Mouse (Mus musculus): Measurements from ENCODE around the gene Hyal2. TPM values are rescaled to one million over a fixed set of nuclear protein-coding genes. Genes with fewer than 3 reads are reported as not detected.
A peak's percentile ranks its signal among the peaks of the same experiment; 100 is the strongest.

Gene Hyal2
- polyA plus RNA-seq, 1 experiment from 2014 or later: 57.6 TPM

DNA sequence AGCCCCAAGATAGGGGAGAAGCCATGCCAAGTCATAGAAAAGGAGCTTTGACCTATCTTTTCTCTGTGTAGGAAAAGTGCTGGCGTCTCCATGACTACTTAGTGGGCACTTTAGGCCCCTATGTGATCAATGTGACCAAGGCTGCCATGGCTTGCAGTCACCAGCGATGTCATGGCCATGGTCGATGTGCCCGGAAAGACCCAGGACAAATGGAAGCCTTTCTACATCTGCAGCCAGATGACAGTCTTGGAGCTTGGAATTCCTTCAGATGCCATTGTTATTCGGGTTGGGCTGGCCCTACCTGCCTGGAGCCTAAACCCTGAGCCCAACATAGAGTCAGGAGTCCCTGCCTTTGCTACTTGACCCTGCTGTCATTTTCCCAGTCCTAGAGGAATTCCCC lies 18.8 kb downstream of the Hyal2 start:
- Histone ChIP-seq H3K9ac (peak overlapping the region; percentile 76), H3K27ac (peak overlapping the region; percentile 99), H3K36me3 (peaks cover 59% of the 10 kb centered on the region), H3K4me2 (peak overlapping the region; percentile 73), H3K4me3 (peak overlapping the region; percentile 82), H3K4me1 (peaks cover 84% of the 10 kb centered on the region), H3K9me3 (replicated peaks) (no peaks in the 10 kb centered on the region), H3K27me3 (replicated peaks) (no peaks in the 10 kb centered on the region)
- ATAC-seq: no peak
- 80% methylated on average over 5 of the region's 5 CpGs for WGBS (ENCODE audit: insufficient replicate concordance)

DNA sequence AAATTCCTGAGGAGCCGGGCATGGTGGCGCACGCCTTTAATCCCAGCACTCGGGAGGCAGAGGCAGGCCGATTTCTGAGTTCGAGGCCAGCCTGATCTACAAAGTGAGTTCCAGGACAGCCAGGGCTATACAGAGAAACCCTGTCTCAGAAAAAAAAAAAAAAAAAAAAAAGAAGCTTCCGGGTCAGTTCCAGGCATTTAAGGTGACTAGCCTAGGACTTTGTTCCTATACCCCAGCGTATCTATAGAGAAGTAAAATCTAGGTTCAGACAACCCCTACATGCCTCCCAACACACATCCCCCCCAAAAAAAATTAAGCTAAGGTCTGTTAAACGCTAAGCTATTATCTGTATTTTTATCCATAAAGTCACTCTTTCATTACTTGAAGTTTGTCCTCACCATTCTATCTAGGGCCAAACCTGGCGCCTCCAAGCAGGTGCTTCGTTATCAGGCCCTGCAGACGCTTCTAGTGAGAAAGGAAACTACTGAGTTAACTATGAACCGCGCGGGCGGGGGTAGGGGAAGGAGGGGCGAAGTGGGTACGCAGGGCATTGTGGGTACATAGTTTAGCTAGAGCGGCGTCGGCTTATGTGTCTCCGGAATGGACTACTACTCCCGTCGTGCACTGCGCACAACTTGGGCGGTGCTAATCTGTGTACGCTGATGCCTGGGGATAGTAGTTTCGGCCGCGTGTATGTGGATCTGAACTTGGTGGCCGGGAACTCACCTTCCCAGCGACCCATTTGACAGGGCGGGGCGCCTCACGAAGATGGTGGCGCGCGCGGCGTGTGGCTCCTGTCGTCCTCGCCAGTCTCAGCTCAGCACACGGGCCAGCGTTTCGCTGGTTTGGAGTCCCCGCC lies 19.5 kb downstream of the Hyal2 start, which contains the start of gene Ifrd2:
Ifrd2 (plus strand) TSS at position 669 of the 859 bp plus-strand sequence.
- Histone ChIP-seq H3K9ac (peak within 1 kb of the TSS; percentile 93), H3K4me2 (peak within 1 kb of the TSS; percentile 73), H3K4me1 (peaks cover 77% of the 10 kb centered on the region), H3K4me3 (peak within 1 kb of the TSS; percentile 82), H3K27me3 (replicated peaks) (no peaks in the 10 kb centered on the region), H3K9me3 (replicated peaks) (no peaks in the 10 kb centered on the region), H3K36me3 (peaks cover 66% of the 10 kb centered on the region), H3K27ac (peak within 1 kb of the TSS; percentile 99)
- peak; percentile 93 for ATAC-seq
- 7% methylated on average over 46 of the region's 46 CpGs for WGBS (ENCODE audit: insufficient replicate concordance)

DNA sequence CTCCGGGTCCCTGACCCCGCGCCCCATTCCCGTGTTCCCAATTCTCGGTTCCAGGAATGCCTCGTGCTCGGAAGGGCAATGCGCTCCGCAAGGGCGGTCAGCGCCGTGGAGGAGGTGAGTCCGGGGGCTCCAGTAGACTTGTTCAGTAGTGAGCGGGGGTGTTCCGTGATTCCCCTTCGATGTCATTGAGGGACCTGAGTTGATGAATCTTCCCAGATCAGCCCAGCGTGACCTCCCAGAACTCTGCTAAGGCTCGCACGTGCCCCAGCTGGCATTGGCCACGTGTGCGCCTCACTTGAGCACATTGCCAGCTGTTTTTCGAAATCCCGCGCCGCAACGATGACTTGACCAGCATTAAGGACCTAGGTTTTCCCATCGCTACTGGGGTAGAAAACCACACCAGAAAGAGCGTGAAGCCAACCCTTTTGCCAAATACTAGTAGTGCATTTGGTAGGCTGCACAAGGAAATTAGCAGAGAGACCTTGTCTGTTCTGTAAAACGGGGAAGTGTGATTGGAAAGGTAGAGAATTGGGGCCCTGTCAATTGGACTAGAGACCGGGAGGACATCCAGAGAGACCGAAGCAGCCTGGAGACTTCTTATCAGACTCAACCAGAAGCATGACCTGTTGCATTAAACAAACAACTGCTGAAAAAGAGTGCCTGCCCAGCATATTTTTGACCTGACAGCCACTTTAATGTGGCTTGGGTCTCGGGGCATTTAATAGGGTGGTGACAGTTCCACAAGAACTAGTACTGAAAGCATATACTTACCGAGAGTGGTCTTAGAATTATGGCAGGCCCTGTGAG lies 20.3 kb downstream of the Hyal2 start:
- peak overlapping the region; percentile 73 for H3K4me2 ChIP-seq
- peak overlapping the region; percentile 82 for H3K4me3 ChIP-seq
- peak; percentile 17 for ATAC-seq
- H3K9me3 ChIP-seq (replicated peaks): no peaks in the 10 kb centered on the region
- H3K4me1 ChIP-seq: peaks cover 70% of the 10 kb centered on the region
- WGBS (ENCODE audit: insufficient replicate concordance): under 1% methylated on average over 33 of the region's 33 CpGs
- peaks cover 69% of the 10 kb centered on the region for H3K36me3 ChIP-seq
- H3K27ac ChIP-seq: peak overlapping the region; percentile 99
- H3K27me3 ChIP-seq (replicated peaks): no peaks in the 10 kb centered on the region
- peak overlapping the region; percentile 93 for H3K9ac ChIP-seq

DNA sequence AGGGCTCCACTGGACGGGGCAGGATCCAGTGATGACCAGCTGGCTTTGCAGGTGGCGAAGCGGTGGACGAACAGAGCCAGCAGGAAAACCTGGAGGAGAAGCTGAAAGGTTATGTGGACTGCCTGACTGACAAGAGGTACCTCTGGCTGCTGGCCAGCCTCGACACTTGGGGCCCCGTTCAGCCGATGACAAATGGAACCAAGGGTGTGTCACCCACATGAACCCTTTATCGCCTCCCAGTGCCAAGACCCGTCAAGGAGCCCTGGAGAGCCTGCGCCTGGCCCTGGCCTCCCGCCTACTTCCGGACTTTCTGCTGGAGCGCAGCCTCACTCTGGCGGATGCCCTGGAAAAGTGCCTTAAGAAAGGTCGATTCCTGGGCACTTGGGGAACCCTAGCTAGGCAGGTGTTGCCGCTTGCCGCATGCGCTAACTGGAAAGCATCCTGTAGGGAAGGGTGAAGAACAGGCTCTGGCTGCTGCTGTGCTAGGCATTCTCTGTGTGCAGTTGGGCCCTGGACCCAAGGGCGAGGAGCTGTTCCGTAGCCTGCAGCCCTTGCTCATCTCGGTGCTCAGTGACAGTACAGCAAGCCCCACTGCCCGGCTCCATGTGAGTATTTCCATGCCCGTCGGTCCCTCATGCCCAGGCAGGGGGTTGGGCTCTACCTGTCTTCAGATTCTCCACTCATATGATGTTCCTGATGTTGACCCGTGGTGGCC lies 22.5 kb downstream of the Hyal2 start:
- Histone ChIP-seq H3K36me3 (peaks cover 69% of the 10 kb centered on the region), H3K4me1 (peaks cover 53% of the 10 kb centered on the region), H3K4me2 (peak overlapping the region; percentile 73), H3K4me3 (peak overlapping the region; percentile 82), H3K9ac (peak overlapping the region; percentile 93), H3K27me3 (replicated peaks) (no peaks in the 10 kb centered on the region), H3K9me3 (replicated peaks) (no peaks in the 10 kb centered on the region), H3K27ac (peak overlapping the region; percentile 99)
- peak; percentile 9; the same call in 1 of the 2 replicates for ATAC-seq
- WGBS (ENCODE audit: insufficient replicate concordance): 74% methylated on average over 25 of the region's 25 CpGs

DNA sequence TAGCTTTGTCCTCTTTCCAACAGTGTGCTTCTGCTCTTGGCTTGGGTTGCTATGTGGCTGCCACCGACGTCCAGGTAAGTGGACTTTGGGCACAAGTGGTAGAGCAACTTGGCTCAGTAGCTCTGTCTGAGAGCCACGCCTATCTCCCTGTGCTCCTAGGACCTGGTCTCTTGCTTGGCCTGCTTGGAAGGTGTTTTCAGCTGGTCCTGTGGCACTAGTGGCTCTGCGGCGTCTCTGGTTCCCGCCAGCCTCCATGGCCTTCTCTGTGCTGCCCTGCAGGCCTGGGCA lies 23.0 kb downstream of the Hyal2 start:
- Histone ChIP-seq H3K9ac (peak overlapping the region; percentile 93), H3K4me3 (peak overlapping the region; percentile 82), H3K9me3 (replicated peaks) (no peaks in the 10 kb centered on the region), H3K27ac (peak overlapping the region; percentile 99), H3K27me3 (replicated peaks) (no peaks in the 10 kb centered on the region), H3K4me2 (peak overlapping the region; percentile 73), H3K4me1 (peaks cover 48% of the 10 kb centered on the region), H3K36me3 (peaks cover 67% of the 10 kb centered on the region)
- WGBS (ENCODE audit: insufficient replicate concordance): 86% methylated on average over 6 of the region's 6 CpGs
- ATAC-seq: no peak

DNA sequence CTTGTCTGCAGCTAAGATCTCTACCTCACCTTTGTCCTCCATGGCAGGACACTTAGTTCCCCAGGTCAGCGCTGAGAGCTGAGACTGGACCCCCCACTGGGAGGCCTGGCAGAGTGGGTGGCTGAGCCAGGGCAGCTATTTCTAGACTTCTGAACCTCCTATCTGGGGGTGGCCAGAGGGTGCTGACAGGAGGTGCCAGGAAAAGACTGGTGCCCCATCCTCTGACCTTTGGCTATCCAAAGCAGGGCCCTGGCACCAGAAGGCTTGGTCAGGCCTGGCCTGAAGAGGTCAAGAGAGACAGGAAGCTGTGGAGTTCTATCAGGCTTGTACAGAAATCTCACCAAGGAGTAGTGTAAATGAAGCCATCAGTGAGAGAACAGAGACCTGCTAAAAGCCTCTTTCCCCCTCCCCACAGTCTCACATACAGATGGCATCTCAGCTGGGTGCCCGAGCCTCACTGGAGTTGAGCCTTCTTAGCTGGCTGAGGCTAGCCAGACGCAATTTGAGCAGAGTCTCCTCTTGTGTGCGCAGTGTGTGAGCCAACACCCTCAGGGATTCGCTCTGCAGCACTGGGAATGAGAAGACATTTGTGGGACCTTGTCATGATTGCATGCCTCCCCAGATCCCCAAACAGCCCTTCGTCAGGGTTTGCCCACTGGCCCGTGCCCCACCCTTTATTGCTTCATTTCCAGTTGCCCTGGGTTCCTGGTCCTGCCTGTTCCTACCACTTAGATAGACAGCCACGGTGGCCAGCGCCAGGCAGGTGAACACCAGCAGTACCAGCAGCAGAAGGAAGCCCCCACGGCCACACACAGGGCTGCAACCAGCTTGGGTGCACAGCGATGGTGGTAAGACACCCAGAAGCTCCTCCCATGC lies 25.6 kb downstream of the Hyal2 start:
- Histone ChIP-seq H3K27ac (0 out of 2 replicates have a peak overlapping the region, but pooled peaks have one; percentile 1), H3K9me3 (replicated peaks) (no peaks in the 10 kb centered on the region), H3K9ac (no peak overlapping the region), H3K4me3 (no peak overlapping the region), H3K4me1 (peaks cover 49% of the 10 kb centered on the region), H3K36me3 (peaks cover 67% of the 10 kb centered on the region), H3K4me2 (no peak overlapping the region), H3K27me3 (replicated peaks) (peaks cover 11% of the 10 kb centered on the region)
- WGBS (ENCODE audit: insufficient replicate concordance): 89% methylated on average over 11 of the region's 11 CpGs
- no peak for ATAC-seq

DNA sequence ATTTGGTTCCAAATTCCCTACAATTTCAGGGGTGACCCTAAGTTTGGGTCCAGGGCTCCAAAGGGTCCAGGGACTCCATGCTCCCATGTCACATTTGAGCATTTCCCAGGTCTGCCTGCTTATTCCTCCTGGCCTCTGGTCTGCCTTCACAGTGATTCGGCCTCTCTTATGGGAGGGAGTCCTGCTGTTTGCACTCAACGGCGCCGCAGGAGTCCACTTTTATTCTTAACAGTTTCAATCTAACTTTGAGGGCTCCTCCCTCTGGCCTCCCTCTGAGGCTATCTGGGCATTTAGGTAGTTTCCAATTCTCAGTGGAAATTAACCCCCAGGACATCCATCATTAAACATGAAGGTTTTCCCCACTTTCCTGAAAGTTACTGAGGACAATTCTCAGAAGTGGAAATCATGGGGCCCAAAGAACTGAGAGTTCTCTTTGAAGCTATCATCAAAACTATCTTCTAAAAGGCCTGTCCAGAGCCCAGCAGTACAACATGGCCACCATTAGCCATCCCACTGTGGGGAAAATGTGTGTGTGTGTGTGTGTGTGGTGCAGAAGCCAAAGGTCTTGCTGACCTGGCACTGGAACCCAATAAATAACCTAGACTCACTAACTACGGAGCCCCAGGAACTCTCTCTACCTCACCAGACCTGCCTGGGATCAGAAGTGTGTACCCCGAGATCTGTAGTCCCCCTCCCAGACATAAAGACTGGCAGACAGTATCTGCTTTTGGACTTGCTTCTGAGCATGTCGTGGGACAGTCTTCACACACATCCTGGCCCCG lies 26.7 kb downstream of the Hyal2 start:
- Histone ChIP-seq H3K9me3 (replicated peaks) (no peaks in the 10 kb centered on the region), H3K4me3 (no peak overlapping the region), H3K27ac (no peak overlapping the region), H3K4me1 (peaks cover 47% of the 10 kb centered on the region), H3K36me3 (peaks cover 59% of the 10 kb centered on the region), H3K4me2 (no peak overlapping the region), H3K9ac (no peak overlapping the region), H3K27me3 (replicated peaks) (peaks cover 23% of the 10 kb centered on the region)
- ATAC-seq: no peak
- 82% methylated on average over 8 of the region's 8 CpGs for WGBS (ENCODE audit: insufficient replicate concordance)

DNA sequence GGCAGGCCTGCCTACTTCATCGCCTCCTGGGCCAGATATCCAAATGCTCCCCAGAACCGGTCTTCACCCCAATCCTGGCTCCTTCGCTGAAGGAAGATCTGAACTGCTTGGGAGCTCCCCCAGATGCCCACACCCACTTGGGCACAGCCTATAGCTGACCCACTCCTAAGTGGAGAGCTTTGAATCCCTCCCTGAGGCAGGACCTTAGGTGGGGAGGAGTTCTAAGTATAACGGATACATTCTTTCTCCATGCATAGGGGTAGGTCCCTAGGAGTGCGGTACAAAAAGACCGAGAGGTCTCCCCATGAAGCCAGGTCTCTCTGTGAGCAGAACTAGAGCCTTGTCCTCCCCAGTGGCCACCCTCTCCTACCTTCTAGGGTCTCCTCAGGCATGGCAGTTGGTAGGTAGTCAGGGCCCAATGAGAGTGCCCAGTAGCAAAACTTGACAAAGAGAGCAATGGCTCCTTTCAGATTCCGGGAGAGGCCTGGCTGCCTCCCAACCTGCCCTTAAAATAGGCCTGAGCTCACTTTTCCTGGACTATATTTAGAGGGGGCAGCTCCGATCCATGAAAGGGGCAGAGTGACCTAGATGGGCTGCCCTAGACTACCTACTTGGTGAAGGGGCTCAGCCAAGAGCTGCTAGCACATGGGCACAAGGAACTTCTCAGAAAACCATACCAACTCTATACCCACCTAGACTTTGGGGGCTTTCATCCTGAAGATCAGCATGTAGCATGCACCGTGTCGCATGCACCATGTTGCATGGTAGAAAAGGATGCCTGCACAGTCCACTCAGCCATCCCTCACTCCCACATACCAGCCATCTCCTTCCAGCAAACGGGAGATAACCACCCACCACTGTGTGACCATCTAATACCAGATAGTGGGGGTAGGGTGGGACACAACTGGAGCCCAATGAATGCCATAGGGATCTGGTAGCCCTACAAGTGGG lies 29.1 kb downstream of the Hyal2 start:
- H3K4me1 ChIP-seq: peaks cover 39% of the 10 kb centered on the region
- 82% methylated on average over 11 of the region's 11 CpGs for WGBS (ENCODE audit: insufficient replicate concordance)
- ATAC-seq: no peak
- H3K9me3 ChIP-seq (replicated peaks): no peaks in the 10 kb centered on the region
- H3K36me3 ChIP-seq: peaks cover 34% of the 10 kb centered on the region
- no peak overlapping the region for H3K27ac ChIP-seq
- H3K27me3 ChIP-seq (replicated peaks): peaks cover 47% of the 10 kb centered on the region
- H3K4me3 ChIP-seq: no peak overlapping the region
- no peak overlapping the region for H3K4me2 ChIP-seq
- H3K9ac ChIP-seq: no peak overlapping the region

DNA sequence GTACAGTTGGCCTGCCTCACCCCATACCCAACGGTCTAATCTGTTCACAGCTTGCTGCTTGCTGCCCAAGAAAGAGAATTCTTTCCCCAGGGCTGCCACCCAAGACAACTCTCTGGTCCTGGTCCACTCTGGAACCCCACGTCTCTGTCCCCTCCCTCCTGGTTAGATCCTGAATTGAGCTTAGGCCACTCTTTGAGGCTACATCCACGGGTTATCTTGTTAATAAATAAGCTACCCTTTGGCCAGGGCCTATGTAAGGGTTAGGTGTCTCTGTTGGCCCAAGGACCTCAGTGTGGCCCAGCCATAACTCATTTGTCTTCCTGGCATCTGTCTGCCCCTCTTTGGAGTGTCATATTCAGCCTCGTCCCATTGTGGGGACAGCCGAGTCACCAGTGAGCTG lies 30.6 kb downstream of the Hyal2 start:
- H3K9ac ChIP-seq: no peak overlapping the region
- no peak overlapping the region; the same call in 1 of the 2 replicates for H3K27ac ChIP-seq
- ATAC-seq: no peak
- H3K4me1 ChIP-seq: peaks cover 50% of the 10 kb centered on the region
- WGBS (ENCODE audit: insufficient replicate concordance): 60% methylated on average over 5 of the region's 5 CpGs
- peaks cover 50% of the 10 kb centered on the region for H3K27me3 ChIP-seq (replicated peaks)
- no peak overlapping the region for H3K4me3 ChIP-seq
- peaks cover 19% of the 10 kb centered on the region for H3K36me3 ChIP-seq
- H3K4me2 ChIP-seq: no peak overlapping the region
- no peaks in the 10 kb centered on the region for H3K9me3 ChIP-seq (replicated peaks)

DNA sequence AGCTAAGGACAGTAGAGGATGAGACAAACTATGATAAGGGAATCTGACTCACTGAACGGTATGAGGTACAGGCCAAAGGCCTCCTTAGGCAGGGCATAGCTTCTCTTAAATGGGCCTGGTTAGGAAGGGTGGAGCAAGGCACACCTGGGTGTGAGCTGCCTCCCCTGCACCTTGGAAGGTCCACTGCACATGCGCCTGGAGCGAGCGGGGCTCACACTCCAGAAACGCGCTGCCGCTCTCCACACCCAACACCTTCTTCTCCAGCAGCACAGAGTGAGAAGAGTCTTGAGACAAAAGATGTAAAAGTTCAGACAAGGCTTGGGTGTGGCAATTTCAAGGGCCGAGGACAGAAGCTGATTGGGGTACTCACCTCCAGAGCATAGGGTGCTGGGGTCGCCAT lies 31.7 kb downstream of the Hyal2 start:
- no peak overlapping the region for H3K27ac ChIP-seq
- H3K4me3 ChIP-seq: no peak overlapping the region
- no peak overlapping the region for H3K4me2 ChIP-seq
- peaks cover 59% of the 10 kb centered on the region for H3K27me3 ChIP-seq (replicated peaks)
- peaks cover 51% of the 10 kb centered on the region for H3K4me1 ChIP-seq
- peaks cover 9% of the 10 kb centered on the region for H3K36me3 ChIP-seq
- no peaks in the 10 kb centered on the region for H3K9me3 ChIP-seq (replicated peaks)
- no peak for ATAC-seq
- no peak overlapping the region for H3K9ac ChIP-seq
- WGBS (ENCODE audit: insufficient replicate concordance): 68% methylated on average over 9 of the region's 9 CpGs

All from liver, embryonic 12.5 days (tissue).